Mouse (Mus musculus): ENCODE measurements at regions not wholly inside any gene's neighbourhood (a gene's known extent, or its start where the extent isn't known, plus 50 kb on each side); places are given as distances from the start of the nearest gene placed in this dataset.
A peak's percentile ranks its signal among the peaks of the same experiment; 100 is the strongest.

DNA sequence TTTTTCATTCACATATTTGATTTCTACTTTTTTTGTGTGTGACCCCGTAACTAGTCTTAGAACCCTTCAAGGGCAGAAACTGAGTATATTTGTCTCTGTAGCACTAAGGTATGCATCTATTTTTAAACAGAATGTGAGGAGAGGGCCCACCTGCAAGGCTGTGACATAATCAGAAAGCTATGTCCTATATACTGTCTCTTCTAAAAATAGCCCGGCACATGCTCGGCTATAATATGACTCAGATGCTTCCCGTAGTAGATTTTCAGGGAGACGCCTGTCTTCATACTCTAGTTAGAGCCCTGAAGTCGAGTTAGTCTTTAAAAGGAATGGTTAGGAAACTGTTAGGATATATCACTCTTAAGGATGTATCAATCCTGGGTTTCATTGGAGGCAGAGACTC lies 61.0 kb upstream of the Prickle1 start:
- H3K27ac ChIP-seq, result no peak overlapping the region
- no peaks in the 10 kb centered on the region for H3K27me3 ChIP-seq
- no peak for DNase-seq
- no peaks in the 10 kb centered on the region for H3K36me3 ChIP-seq
- no peak overlapping the region for H3K4me3 ChIP-seq (replicated peaks)
- no peaks in the 10 kb centered on the region for H3K9me3 ChIP-seq (replicated peaks)
- 66% methylated on average over 6 of the region's 6 CpGs for WGBS (ENCODE audit: insufficient replicate concordance)
- ATAC-seq (ENCODE audit: low read depth), result no peak
- H3K4me1 ChIP-seq (replicated peaks), result peaks cover 2% of the 10 kb centered on the region; the same call in 1 of the 2 replicates
- H3K9ac ChIP-seq, result no peak overlapping the region
- no peak overlapping the region for H3K4me2 ChIP-seq

GRCm38 (mm10) chr15:93655743-93656142 lies 60.1 kb upstream of the Prickle1 start:
- no peaks in the 10 kb centered on the region for H3K27me3 ChIP-seq
- no peak overlapping the region for H3K4me3 ChIP-seq (replicated peaks)
- no peaks in the 10 kb centered on the region for H3K36me3 ChIP-seq
- no peak overlapping the region for H3K9ac ChIP-seq
- 0 out of 2 replicates have a peak, but pooled peaks have one; percentile 10 for ATAC-seq (ENCODE audit: low read depth)
- H3K9me3 ChIP-seq (replicated peaks), result no peaks in the 10 kb centered on the region
- peaks cover 11% of the 10 kb centered on the region for H3K4me1 ChIP-seq (replicated peaks)
- H3K27ac ChIP-seq, result no peak overlapping the region
- WGBS (ENCODE audit: insufficient replicate concordance), result 56% methylated on average over 6 of the region's 6 CpGs
- no peak for DNase-seq
- no peak overlapping the region for H3K4me2 ChIP-seq

DNA sequence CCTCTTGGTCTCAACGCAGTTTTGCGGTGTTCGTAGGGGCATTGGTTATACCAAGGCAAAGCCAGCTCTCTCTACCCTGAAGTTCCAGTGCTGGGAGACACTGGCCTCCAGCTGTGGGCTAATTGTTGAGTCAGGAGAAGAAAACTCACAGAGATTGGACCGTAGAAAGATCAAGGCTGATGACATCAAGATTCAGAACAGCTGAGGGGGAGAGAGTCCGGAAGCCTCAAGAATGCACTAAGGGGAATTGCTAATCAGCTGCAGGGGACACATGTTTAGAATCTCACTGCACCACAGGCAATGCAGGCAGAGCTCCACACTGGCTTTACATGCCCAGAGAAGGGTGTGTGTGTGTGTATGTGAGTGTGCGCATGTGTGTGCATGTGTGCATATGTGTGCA lies 59.6 kb upstream of the Prickle1 start:
- Histone ChIP-seq H3K27ac (no peak overlapping the region), H3K27me3 (no peaks in the 10 kb centered on the region), H3K9ac (no peak overlapping the region), H3K9me3 (replicated peaks) (no peaks in the 10 kb centered on the region), H3K36me3 (no peaks in the 10 kb centered on the region), H3K4me3 (replicated peaks) (no peak overlapping the region), H3K4me2 (no peak overlapping the region), H3K4me1 (replicated peaks) (peaks cover 16% of the 10 kb centered on the region)
- ATAC-seq (ENCODE audit: low read depth) (0 out of 2 replicates have a peak, but pooled peaks have one; percentile 18), DNase-seq (no peak)
- WGBS (ENCODE audit: insufficient replicate concordance), result 82% methylated on average over 6 of the region's 6 CpGs

- Histone ChIP-seq H3K9ac (no peak overlapping the region), H3K4me1 (replicated peaks) (peaks cover 34% of the 10 kb centered on the region), H3K4me2 (no peak overlapping the region), H3K36me3 (no peaks in the 10 kb centered on the region), H3K4me3 (replicated peaks) (no peak overlapping the region), H3K27me3 (no peaks in the 10 kb centered on the region), H3K27ac (no peak overlapping the region), H3K9me3 (replicated peaks) (no peaks in the 10 kb centered on the region)
- DNase-seq, result no peak
- 73% methylated on average over 1 of the region's 1 CpGs for WGBS (ENCODE audit: insufficient replicate concordance)
- ATAC-seq (ENCODE audit: low read depth), result no peak
Observed at GRCm38 (mm10) chr15:93653378-93653777, 57.7 kb upstream of the Prickle1 start.

GRCm38 (mm10) chr15:93650981-93651757 lies 55.5 kb upstream of the Prickle1 start:
- H3K36me3 ChIP-seq, result no peaks in the 10 kb centered on the region
- DNase-seq, result no peak
- H3K9me3 ChIP-seq (replicated peaks), result no peaks in the 10 kb centered on the region
- H3K27me3 ChIP-seq, result no peaks in the 10 kb centered on the region
- no peak overlapping the region for H3K4me3 ChIP-seq (replicated peaks)
- no peak overlapping the region for H3K27ac ChIP-seq
- H3K9ac ChIP-seq, result no peak overlapping the region
- H3K4me2 ChIP-seq, result no peak overlapping the region
- ATAC-seq (ENCODE audit: low read depth), result no peak
- H3K4me1 ChIP-seq (replicated peaks), result peaks cover 40% of the 10 kb centered on the region
- 57% methylated on average over 14 of the region's 14 CpGs for WGBS (ENCODE audit: insufficient replicate concordance)

GRCm38 (mm10) chr15:93650009-93650522 lies 54.4 kb upstream of the Prickle1 start:
- DNase-seq (peak; percentile 33), ATAC-seq (ENCODE audit: low read depth) (peak; percentile 92)
- 38% methylated on average over 2 of the region's 2 CpGs for WGBS (ENCODE audit: insufficient replicate concordance)
- Histone ChIP-seq H3K4me2 (peak overlapping the region; percentile 37), H3K9me3 (replicated peaks) (no peaks in the 10 kb centered on the region), H3K4me3 (replicated peaks) (no peak overlapping the region), H3K36me3 (no peaks in the 10 kb centered on the region), H3K4me1 (replicated peaks) (peaks cover 40% of the 10 kb centered on the region), H3K27ac (no peak overlapping the region; the same call in 1 of the 2 replicates), H3K9ac (peak overlapping the region; percentile 36; the same call in 1 of the 2 replicates), H3K27me3 (no peaks in the 10 kb centered on the region)

DNA sequence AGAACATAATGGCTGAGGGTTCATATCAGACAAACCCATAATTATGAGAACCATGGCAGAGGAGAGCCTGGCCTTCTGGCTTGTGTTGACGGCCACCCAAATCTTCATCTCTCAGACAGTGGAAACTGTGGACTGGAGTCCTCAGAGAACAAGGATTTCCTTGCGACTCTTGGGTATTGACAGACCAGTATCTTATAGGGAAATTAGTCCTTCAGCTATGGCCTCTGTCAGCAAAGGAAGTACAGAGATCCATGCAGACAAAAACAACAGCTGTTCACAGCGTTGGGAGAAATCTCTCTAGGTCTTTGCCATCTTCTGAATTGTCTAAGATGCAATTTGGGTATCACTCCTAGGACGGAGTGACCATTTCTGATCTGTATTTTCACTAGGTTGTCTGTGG lies 53.0 kb upstream of the Prickle1 start:
- Histone ChIP-seq H3K9ac (no peak overlapping the region), H3K36me3 (no peaks in the 10 kb centered on the region), H3K4me2 (no peak overlapping the region), H3K9me3 (replicated peaks) (no peaks in the 10 kb centered on the region), H3K4me1 (replicated peaks) (peaks cover 40% of the 10 kb centered on the region), H3K27ac (no peak overlapping the region), H3K4me3 (replicated peaks) (no peak overlapping the region), H3K27me3 (no peaks in the 10 kb centered on the region)
- DNase-seq, result no peak
- ATAC-seq (ENCODE audit: low read depth), result no peak
- WGBS (ENCODE audit: insufficient replicate concordance), result 48% methylated on average over 4 of the region's 4 CpGs

- H3K4me3 ChIP-seq (replicated peaks), result no peak overlapping the region
- no peak overlapping the region for H3K27ac ChIP-seq
- no peak for DNase-seq
- H3K9ac ChIP-seq, result no peak overlapping the region
- no peaks in the 10 kb centered on the region for H3K27me3 ChIP-seq
- H3K36me3 ChIP-seq, result no peaks in the 10 kb centered on the region
- ATAC-seq (ENCODE audit: low read depth), result no peak
- WGBS (ENCODE audit: insufficient replicate concordance), result 68% methylated on average over 3 of the region's 3 CpGs
- no peaks in the 10 kb centered on the region for H3K9me3 ChIP-seq (replicated peaks)
- peaks cover 39% of the 10 kb centered on the region for H3K4me1 ChIP-seq (replicated peaks)
- no peak overlapping the region for H3K4me2 ChIP-seq
Observed at GRCm38 (mm10) chr15:93646820-93647219, 51.1 kb upstream of the Prickle1 start.

GRCm38 (mm10) chr15:93645950-93646349 lies 50.3 kb upstream of the Prickle1 start:
- Histone ChIP-seq H3K4me1 (replicated peaks) (peaks cover 33% of the 10 kb centered on the region), H3K9ac (no peak overlapping the region), H3K9me3 (replicated peaks) (no peaks in the 10 kb centered on the region), H3K36me3 (no peaks in the 10 kb centered on the region), H3K4me2 (no peak overlapping the region), H3K27ac (no peak overlapping the region), H3K4me3 (replicated peaks) (no peak overlapping the region), H3K27me3 (no peaks in the 10 kb centered on the region)
- DNase-seq (no peak), ATAC-seq (ENCODE audit: low read depth) (no peak)
- 65% methylated on average over 8 of the region's 8 CpGs for WGBS (ENCODE audit: insufficient replicate concordance)
